Mouse (Mus musculus): ENCODE data around the gene Naa80. TPM values are rescaled to one million over a fixed set of nuclear protein-coding genes. Genes with fewer than 3 reads are reported as not detected.

Gene Naa80
- polyA plus RNA-seq, 1 experiment = 10.1 TPM

DNA sequence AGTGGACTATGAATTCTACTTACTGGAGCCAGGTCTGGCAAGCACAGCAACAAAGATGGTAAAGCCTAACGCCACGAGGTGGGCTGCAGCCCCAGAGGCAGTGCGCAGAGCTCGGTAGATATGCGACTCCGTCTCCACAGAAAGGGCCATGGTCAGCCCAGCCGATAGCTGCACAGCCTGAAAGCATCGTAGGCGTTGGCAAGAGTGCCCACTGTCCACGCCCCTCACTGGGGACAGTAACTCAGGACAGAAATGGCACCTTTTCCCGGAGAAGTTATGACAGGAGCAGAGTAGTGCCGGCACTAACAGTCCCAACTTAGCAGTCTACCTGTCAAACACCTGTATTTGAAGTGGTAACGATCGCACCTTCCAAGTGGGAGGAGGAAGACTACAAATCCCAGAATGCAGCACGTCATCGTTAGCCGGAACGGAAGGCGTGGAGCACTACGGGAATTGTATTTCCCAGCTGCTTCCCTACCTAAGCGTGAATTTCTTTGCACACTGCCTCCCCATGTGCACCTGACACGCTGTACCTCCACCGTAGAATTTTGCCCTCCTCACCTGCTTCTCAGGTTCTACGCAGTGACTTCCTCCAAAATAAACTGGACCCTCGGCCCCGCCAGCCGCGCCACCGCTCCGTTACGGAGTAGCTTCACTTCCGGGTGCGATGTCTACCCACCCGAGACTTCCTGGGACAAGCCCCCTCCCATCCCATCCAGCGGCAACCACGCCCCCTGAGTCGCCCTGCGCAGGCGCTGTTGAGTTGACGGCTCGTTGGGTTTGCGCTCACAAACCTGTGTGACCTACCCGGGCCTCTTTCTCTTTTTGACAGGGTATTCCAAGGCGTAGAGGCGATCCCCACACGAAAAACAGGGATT lies 37.0 kb upstream of the Naa80 start, which contains the start of the genes Cyb561d2 and Nprl2:
Gene Cyb561d2 (minus strand): TSS at position 720 of the 878 bp plus-strand sequence.
Gene Nprl2 (plus strand): TSS at position 753 of the 878 bp plus-strand sequence.
- TF ChIP-seq TAL1 (IDR thresholded peaks at IDR 0.05; ENCODE audit: low read length) (no peak), GATA1 (IDR thresholded peaks at IDR 0.05; ENCODE audit: low read length) (no peak)
- no peaks in the 10 kb centered on the region for H3K27me3 ChIP-seq (ENCODE audit: control insufficient read depth)
- H3K4me3 ChIP-seq (replicated peaks) = peak within 1 kb of the TSS; percentile 84
- H3K4me1 ChIP-seq (ENCODE audit: control insufficient read depth) = peaks cover 72% of the 10 kb centered on the region
- H3K36me3 ChIP-seq (ENCODE audit: control insufficient read depth) = peaks cover 54% of the 10 kb centered on the region
- peaks cover 2% of the 10 kb centered on the region; the same call in 1 of the 2 replicates for H3K9me3 ChIP-seq (ENCODE audit: control insufficient read depth, low read length)

DNA sequence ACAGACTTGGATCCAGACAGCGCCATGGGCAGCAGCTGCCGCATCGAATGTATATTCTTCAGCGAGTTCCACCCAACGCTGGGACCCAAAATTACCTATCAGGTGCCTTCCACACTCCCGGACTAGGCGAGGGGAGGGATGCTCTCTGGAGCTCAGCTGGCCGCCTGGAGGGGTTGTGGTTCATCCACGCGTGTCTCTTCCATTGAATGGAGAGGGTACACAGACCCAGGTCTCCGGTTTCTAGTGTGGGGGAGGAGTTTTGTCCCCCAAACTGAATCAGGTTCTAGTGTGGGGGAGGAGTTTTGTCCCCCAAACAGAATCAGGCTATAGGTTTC lies 36.4 kb upstream of the Naa80 start:
- peak overlapping the region; percentile 84 for H3K4me3 ChIP-seq (replicated peaks)
- peaks cover 2% of the 10 kb centered on the region; the same call in 1 of the 2 replicates for H3K9me3 ChIP-seq (ENCODE audit: control insufficient read depth, low read length)
- H3K36me3 ChIP-seq (ENCODE audit: control insufficient read depth) = peaks cover 47% of the 10 kb centered on the region
- H3K27me3 ChIP-seq (ENCODE audit: control insufficient read depth) = no peaks in the 10 kb centered on the region
- H3K4me1 ChIP-seq (ENCODE audit: control insufficient read depth) = peaks cover 72% of the 10 kb centered on the region
- no peak for TF ChIP-seq TAL1 (IDR thresholded peaks at IDR 0.05; ENCODE audit: low read length)
- TF ChIP-seq GATA1 (IDR thresholded peaks at IDR 0.05; ENCODE audit: low read length) = no peak

DNA sequence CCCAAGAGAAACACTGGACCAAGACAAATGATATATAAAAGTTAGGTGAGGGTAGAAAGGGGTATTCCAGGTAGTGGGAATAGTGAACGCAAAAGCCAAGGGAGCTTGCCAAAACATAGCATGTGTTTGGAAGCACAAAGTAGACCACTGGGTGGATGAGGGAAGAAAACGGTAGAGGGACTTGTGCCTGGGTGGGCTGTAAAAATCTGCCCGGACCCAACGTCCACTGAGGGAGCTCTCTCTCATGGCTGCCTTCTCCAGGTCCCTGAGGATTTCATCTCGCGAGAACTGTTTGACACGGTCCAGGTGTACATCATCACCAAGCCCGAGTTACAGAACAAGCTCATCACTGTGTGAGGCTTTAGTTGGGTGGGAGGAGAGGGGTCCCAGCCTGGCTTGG lies 36.0 kb upstream of the Naa80 start:
- peaks cover 2% of the 10 kb centered on the region; the same call in 1 of the 2 replicates for H3K9me3 ChIP-seq (ENCODE audit: control insufficient read depth, low read length)
- no peaks in the 10 kb centered on the region for H3K27me3 ChIP-seq (ENCODE audit: control insufficient read depth)
- H3K36me3 ChIP-seq (ENCODE audit: control insufficient read depth) = peaks cover 43% of the 10 kb centered on the region
- H3K4me3 ChIP-seq (replicated peaks) = peak overlapping the region; percentile 84
- peaks cover 72% of the 10 kb centered on the region for H3K4me1 ChIP-seq (ENCODE audit: control insufficient read depth)
- TF ChIP-seq GATA1 (IDR thresholded peaks at IDR 0.05; ENCODE audit: low read length) = no peak
- TF ChIP-seq TAL1 (IDR thresholded peaks at IDR 0.05; ENCODE audit: low read length) = no peak

DNA sequence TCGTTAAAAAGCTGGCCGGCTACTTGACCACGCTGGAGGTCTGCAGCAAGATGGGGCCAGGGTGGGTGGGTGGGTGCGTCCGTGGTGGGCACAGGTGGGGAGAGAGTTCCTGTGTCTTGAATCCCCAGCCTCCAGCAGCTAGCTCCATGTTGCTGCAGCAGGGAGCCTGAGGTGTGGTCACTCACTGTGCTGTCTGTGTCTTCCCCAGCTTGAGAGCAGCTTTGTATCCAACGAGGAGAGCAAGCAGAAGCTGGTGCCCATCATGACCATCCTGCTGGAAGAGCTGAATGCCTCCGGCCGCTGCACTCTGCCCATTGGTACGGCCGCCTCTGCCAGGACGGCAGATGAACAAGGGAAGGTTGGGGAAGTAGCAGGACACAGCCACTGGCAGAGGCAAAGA lies 35.4 kb upstream of the Naa80 start:
- peaks cover 38% of the 10 kb centered on the region for H3K36me3 ChIP-seq (ENCODE audit: control insufficient read depth)

DNA sequence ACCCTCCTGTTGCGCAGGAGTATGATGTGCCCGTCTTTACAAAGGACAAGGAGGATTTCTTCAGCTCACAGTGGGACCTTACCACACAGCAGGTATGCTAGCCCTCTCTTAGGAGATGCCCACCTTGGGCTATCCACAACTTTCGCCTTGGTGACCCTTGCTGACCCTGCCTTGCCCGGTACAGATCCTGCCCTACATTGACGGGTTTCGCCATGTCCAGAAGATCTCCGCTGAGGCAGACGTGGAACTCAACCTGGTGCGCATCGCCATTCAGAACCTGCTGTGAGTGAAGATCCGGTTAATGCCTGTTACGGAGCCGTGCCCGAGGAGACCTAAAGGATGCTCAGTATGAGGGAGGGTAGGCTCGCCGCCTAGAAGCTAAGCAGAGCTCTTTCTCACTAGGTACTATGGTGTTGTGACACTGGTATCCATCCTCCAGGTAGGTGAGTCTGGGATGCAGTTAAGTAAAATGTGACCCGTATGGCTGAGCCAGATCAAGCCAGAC lies 34.4 kb upstream of the Naa80 start:
- Histone ChIP-seq H3K4me3 (replicated peaks) (no peak overlapping the region), H3K9me3 (ENCODE audit: control insufficient read depth, low read length) (peaks cover 2% of the 10 kb centered on the region; the same call in 1 of the 2 replicates), H3K36me3 (ENCODE audit: control insufficient read depth) (peaks cover 28% of the 10 kb centered on the region), H3K4me1 (ENCODE audit: control insufficient read depth) (peaks cover 68% of the 10 kb centered on the region), H3K27me3 (ENCODE audit: control insufficient read depth) (peaks cover 7% of the 10 kb centered on the region)
- TF ChIP-seq GATA1 (IDR thresholded peaks at IDR 0.05; ENCODE audit: low read length) (no peak), TAL1 (IDR thresholded peaks at IDR 0.05; ENCODE audit: low read length) (no peak)

More for the DNA sequence above, 35.4 kb upstream of the Naa80 start:
- no peak overlapping the region for H3K4me3 ChIP-seq (replicated peaks)
- H3K4me1 ChIP-seq (ENCODE audit: control insufficient read depth) = peaks cover 71% of the 10 kb centered on the region
- no peaks in the 10 kb centered on the region; the same call in 1 of the 2 replicates for H3K27me3 ChIP-seq (ENCODE audit: control insufficient read depth)
- H3K9me3 ChIP-seq (ENCODE audit: control insufficient read depth, low read length) = peaks cover 2% of the 10 kb centered on the region; the same call in 1 of the 2 replicates
- TF ChIP-seq GATA1 (IDR thresholded peaks at IDR 0.05; ENCODE audit: low read length) = no peak
- no peak for TF ChIP-seq TAL1 (IDR thresholded peaks at IDR 0.05; ENCODE audit: low read length)

DNA sequence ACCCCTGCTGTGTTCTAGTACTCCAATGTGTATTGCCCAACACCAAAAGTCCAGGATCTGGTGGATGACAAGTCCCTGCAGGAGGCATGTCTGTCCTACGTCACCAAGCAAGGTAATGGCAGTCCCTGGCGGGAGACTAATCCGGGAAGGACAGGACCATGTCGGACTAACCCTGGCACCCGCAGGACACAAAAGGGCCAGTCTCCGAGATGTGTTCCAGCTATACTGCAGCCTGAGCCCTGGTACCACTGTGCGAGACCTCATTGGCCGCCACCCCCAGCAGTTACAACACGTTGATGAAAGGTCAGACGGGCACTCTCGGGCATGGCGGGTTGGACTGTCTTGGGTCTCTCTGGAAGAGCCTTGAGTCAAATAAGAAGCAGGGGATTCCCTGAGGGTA lies 34.0 kb upstream of the Naa80 start:
- Histone ChIP-seq H3K4me3 (replicated peaks) (no peak overlapping the region), H3K9me3 (ENCODE audit: control insufficient read depth, low read length) (peaks cover 2% of the 10 kb centered on the region; the same call in 1 of the 2 replicates), H3K4me1 (ENCODE audit: control insufficient read depth) (peaks cover 67% of the 10 kb centered on the region), H3K27me3 (ENCODE audit: control insufficient read depth) (peaks cover 12% of the 10 kb centered on the region), H3K36me3 (ENCODE audit: control insufficient read depth) (peaks cover 23% of the 10 kb centered on the region)
- TF ChIP-seq TAL1 (IDR thresholded peaks at IDR 0.05; ENCODE audit: low read length) = no peak
- no peak for TF ChIP-seq GATA1 (IDR thresholded peaks at IDR 0.05; ENCODE audit: low read length)

DNA sequence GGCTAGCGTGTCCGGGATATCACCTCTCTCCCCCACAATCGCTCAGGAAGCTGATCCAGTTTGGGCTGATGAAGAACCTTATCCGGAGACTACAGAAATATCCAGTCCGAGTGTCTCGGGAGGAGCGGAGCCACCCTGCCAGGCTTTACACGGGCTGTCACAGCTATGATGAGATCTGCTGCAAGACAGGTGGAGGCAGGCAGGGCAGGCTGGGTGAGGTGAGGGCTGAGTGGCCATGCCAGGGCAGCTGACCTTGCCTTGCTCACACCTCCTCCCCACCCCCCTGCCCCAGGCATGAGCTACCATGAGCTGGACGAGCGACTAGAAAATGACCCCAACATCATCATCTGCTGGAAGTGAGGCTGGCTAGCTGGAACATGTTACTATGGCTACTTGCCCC lies 33.5 kb upstream of the Naa80 start:
- TF ChIP-seq GATA1 (IDR thresholded peaks at IDR 0.05; ENCODE audit: low read length) = no peak
- peaks cover 19% of the 10 kb centered on the region for H3K36me3 ChIP-seq (ENCODE audit: control insufficient read depth)
- H3K27me3 ChIP-seq (ENCODE audit: control insufficient read depth) = peaks cover 15% of the 10 kb centered on the region
- H3K4me1 ChIP-seq (ENCODE audit: control insufficient read depth) = peaks cover 62% of the 10 kb centered on the region
- H3K9me3 ChIP-seq (ENCODE audit: control insufficient read depth, low read length) = peaks cover 2% of the 10 kb centered on the region; the same call in 1 of the 2 replicates
- H3K4me3 ChIP-seq (replicated peaks) = no peak overlapping the region

DNA sequence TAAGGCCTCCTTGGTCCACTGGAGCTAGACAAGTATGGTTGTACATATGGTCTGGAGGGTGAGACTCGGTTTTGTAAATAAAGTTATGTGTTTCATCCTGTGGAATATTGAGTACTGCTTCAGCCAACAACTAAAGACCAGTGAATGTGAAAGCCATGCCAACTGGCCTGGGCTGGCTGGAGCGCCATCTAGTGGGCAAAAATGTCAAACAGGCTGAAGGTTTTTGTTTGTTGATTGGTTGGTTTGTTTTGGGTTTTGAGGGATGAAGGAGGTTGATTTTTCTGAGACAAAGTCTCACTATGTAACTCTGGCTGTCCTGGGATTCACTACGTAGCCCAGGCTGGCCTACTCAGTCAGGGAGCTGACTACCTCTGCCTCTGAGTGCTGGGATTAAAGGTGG lies 33.1 kb upstream of the Naa80 start:
- Histone ChIP-seq H3K4me3 (replicated peaks) (no peak overlapping the region), H3K9me3 (ENCODE audit: control insufficient read depth, low read length) (peaks cover 2% of the 10 kb centered on the region; the same call in 1 of the 2 replicates), H3K27me3 (ENCODE audit: control insufficient read depth) (peaks cover 19% of the 10 kb centered on the region), H3K4me1 (ENCODE audit: control insufficient read depth) (peaks cover 62% of the 10 kb centered on the region), H3K36me3 (ENCODE audit: control insufficient read depth) (peaks cover 15% of the 10 kb centered on the region)
- TF ChIP-seq TAL1 (IDR thresholded peaks at IDR 0.05; ENCODE audit: low read length) (no peak), GATA1 (IDR thresholded peaks at IDR 0.05; ENCODE audit: low read length) (no peak)

DNA sequence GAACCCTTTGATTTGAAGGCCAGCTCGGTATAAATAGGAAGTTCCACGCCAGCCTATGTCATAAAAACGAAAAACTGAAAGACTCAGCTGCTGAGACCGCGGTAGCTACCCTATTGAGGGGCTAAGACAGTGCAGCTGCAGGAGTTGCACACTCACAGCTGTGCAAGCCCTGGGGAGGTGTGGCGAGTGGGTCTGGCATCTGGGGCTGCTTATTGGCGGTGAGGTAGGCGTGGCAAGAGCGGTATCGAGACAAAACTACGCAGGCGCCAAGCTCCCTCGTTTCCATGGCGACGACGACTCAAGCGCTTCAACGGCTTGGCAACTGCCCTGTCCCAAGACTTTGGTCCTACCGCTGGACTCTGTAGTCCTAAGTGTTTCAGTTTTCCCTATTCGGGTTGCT lies 31.7 kb upstream of the Naa80 start, which contains the start of gene Zmynd10:
Gene Zmynd10 (plus strand): TSS at position 273 of the 400 bp plus-strand sequence.
- Histone ChIP-seq H3K4me1 (ENCODE audit: control insufficient read depth) (peaks cover 62% of the 10 kb centered on the region), H3K36me3 (ENCODE audit: control insufficient read depth) (peaks cover 15% of the 10 kb centered on the region), H3K27me3 (ENCODE audit: control insufficient read depth) (peaks cover 33% of the 10 kb centered on the region), H3K9me3 (ENCODE audit: control insufficient read depth, low read length) (peaks cover 2% of the 10 kb centered on the region; the same call in 1 of the 2 replicates), H3K4me3 (replicated peaks) (peak within 1 kb of the TSS; percentile 34)
- TF ChIP-seq GATA1 (IDR thresholded peaks at IDR 0.05; ENCODE audit: low read length) (no peak), TAL1 (IDR thresholded peaks at IDR 0.05; ENCODE audit: low read length) (no peak)

Data from erythroblast, embryonic 14.5 days (primary cell).